Mouse (Mus musculus) layer of hippocampus, adult 11-12 months (tissue): ENCODE data around the gene Sall2.
"Not testable (repeated sequence)": the region's sequence is repeated elsewhere in the genome, so short reads cannot be mapped to it uniquely, and the experiment has no call there.

ENCODE experiments used
- DNase-seq: peaks from one replicate; pipeline ENCODE4 v3.0.0; 2022; ENCODE audit warnings: low spot score

Sall2 gene

DNA sequence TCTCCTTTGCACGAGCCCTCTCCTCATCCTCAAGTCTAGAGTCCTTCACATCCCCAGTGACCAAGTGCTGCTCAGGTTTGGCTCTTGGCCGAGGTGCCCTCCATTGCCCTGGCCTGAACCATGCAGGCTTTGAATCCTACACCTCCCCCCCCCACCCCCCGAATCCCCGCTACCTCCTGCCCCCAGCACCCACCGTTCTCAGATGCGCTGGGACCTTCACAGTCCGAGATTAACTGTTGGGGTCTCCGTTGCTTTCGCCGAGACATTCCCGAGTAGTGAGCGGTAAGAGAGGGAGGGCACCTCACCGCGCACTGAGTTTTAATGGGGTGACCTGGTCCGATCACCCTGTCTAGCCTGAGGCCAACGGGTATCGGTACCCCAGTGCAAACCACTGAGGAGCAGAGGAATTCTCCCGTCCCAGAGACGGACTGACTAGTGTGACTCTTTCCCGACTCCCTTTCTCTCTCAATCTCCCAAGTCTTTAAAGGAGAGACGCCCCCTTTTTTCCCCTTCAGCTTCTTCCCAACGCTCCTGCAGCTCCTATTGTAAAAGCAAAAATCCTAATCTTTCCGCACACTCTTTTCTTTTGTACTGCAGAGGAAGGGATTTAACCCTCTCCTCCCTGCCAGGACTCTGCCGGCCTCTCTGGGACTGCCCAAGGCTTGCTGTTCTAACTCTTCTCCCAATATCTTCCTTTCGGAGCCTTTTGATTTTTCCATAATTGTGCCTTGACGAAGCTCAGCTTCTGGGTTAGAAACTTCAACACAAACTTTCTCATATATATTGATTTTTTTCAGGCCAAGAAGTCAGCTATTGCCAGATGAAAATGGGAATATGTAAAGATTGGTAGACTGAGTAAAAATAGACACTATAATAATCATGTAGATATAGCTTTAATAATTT lies at the start of gene Sall2:
Gene Sall2, minus strand, starts transcription at position 853 of the 903 bp plus-strand sequence.
- no peak for DNase-seq

DNA sequence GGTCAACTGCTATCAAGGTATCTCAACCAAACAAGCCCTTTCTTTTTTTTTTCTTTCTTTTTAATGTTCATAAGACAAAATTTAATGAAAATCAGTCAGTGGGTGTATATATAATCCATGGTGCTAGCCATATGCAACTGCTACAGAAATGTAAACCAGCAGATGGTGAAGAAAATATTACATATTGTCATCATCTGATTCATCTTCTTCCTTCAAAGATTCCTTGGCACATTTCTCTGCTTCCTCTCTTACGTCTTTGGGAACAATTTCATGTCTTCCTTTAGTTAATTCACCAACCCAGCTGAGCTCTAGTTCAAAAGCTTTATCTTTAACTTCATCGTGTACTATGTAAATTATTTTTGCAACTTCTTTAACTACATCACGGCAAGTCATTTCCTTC lies 40.2 kb upstream of the Sall2 start:
- no peak for DNase-seq

DNA sequence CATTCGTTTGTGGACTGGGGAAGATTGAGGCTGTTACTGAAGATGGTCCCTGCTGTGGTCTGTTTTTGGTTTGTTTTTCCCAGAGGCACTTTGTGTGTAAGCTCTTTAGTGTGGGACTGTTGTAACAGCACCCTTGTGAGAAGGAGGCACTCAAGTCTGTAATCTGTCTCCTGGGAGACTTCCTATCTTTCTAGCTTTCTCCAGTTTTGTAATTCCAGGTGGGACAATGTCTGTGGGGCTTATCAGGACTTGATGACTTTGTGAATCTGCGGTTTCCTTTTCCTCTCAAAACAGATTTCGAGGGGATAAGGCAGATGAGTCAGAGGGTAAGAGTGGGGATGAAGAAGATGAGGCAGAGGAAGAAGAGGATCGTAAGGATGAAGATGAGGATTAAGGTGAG lies 27.7 kb upstream of the Sall2 start, which contains the start of gene Olfr1513:
Gene Olfr1513, minus strand, starts transcription at position 101 of the 400 bp plus-strand sequence.
- no peak for DNase-seq

DNA sequence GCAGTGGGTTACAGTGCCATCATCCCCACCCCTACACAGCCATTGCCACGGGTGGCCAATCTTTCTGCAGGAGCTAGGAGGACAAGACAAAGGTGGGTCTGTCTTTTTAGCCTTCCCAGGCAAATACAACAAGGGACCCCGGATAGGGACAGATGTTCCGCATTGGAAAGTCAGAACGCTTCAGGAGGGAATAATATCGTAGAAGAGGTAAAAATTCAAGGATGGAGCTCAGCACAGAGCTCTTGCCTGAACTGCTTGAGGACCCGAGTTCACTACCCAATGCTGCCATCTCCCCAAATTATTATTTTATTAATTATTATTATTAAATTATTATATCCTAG lies 10.9 kb upstream of the Sall2 start:
- DNase-seq = no peak

DNA sequence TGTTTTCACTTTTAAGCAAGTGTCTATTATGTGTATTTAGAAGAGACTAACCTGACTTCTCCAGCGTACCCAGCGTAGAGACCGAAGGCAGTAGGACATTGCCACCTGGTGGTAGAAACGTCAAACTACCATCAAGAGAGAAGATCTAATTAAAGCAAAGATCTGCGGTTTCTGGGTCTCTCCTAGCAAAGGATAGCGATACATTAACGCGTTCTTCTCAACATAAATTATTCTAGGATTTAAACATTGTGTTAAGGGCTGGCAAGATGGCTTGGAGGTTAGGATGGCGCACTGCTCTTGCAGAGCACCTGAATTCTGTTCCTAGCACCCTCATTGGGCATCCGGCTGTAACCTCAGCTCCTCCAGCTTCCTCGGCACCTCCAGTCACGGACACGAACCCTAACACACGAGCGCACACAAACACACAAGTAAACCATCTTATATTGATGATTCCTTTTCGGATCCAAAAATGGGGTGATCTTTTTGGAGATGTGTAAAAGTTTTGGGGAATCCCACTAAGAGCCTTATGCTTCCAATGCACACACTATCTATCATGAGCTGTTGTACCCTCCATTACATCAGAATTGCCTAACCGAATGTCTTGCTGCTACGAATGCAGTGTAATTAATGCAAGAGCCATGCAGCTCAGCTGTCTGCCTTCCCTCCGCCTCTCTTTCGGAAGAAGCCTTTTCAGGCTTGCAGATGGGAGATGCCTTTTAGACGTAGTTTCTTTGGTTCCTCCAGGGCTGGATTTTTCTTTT lies 10.4 kb upstream of the Sall2 start:
- peak; percentile 82 for DNase-seq

DNA sequence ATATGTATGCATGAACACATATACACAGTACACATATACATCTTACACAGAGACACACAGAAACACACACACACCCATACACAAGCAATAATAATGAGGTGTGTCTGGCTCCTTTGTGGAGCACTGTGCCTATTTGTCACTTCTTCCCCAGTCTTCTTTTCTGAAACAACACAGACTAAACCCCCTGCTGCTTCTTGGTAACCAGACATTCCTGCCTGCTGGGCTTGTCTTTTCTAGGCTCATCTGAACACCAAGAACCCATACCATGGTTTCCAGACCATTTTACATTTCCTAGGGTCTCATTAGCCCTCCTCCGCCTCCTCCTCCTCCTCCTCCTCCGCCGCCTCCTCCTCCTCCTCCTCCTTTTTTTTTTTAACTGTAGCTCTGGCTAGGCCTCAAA lies 3.6 kb upstream of the Sall2 start:
- DNase-seq = no peak

DNA sequence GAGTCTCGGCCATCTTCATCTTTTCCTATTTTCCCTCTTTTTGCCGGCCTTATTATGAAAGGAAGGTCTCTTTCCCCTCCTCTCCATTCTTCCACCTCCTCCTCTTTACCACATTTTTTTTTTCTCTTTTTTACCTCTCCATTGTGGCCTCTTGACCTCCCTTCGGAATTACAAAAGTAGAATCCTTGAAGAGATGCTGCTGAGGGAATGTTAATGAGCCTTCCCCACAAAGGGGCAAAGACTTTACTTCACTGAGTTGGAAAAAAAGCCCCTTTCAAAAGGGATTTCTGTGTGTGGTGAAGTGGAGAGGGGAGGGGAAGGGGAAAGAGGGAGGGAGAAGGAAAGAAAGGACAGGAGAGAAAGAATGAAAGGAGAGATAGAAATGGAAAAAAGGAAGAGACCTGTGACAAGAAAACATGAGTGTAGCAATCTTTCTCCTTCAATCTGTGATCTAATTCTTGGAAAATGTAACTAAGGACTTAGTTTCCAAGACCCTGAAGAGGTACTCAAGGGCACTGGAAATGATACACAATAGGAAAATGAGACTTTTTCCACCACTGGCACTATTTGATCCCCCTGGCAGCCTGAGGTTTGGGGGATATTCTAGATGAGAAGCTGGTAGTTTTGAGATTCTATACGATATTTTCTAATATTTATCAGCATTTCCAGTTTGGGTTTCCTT lies 2.6 kb upstream of the Sall2 start:
- DNase-seq = no peak

DNA sequence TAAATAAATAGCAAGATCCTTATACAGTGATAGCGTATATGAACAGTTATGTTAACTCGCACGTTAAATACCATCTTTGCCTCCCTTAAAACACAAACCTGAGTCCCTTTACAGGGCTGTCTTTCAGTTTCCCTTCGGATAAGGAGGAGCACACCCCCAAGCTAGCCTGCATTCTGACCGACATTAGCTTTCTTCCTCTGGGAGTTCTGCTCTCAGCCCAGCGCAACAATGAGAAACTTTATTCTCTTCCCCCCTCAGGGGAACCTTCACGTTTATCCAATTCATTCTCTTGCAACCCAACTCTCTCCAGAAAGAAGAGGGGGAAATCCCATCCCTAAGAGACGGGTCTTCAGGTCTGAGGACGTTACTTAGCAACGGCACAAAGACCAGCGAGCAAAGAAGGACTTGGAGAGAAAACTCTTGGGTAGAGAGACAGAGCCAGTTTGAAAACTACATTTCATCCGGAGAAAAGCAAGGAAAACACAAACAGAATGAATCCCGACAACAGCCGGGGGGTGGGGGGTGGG lies 1.1 kb downstream of the Sall2 start:
- no peak for DNase-seq

DNA sequence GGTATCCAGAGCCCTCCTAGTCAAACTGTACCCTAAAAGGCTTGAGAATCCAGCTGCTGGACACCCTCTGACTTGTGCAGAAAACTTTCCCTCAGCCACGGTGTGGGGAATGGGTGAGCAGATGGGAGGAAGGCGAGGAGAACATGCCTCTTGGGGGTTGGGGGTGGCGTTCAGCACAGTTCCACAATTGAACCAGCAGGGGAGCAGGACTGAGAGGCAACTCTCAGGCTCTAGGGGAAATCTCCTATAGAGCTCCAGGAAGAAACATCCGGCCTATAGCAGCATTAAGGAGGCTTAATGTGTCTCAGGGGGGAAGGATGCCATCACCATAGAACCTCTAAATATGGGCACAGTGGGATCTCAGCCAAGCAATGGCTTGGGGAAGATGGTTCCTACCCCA lies 2.7 kb downstream of the Sall2 start:
- no peak for DNase-seq

DNA sequence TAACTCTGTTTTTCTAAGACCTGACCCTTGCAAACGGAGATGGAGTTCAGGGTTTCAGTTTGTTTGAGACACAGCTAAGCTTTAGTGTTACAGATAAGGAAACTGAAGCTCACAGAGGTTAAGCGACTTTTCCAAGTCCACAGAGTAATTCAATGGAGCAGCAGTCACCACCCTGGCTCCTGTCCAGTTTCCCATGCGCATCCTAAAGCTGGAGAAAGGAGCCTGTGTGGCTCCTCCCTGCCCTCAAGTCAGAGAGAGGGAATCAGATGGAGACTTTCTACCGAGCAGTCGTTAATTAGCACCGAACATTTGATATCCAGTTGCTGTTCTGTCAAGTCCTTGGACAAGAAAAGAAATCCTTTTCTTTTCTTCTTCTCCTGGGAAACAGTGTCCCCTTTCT lies 9.2 kb downstream of the Sall2 start:
- no peak for DNase-seq

DNA sequence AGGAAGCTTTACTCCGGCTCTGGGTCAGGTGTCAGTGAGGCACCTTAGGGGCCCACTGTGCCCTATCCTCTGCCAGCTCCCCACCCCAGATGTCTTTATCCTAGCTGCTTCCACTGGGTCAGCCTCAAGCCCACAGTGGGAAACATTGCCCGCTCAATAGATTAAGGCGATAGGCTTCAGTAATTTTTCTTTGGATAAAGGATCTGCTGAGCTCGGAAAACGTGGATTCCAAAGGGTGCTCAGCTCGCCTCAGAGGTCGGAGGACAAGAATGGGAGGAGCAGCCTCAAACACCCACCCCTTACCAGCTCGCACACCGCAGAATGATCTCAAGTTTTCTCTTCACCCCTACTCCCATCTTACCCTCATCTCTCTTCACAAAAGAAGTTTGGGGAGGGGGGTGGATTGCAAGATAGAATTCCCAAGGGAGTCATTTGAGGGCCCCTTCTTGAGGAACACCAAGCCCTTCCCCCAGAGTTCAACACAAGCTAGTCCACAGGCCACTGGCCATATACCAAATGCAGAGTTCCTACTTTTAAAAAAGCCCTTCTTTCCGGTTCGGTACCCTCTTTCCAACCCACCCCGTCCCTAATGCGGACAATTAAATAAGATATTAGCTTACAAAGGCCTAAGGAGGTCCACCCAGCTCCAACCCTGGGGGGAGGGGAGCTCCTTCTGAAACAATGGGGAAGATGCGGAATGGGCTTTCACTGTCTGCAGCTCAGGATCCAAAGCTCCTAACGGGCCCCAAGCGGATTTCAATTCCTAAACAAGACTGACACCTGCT lies 11.9 kb downstream of the Sall2 start:
- no peak for DNase-seq

DNA sequence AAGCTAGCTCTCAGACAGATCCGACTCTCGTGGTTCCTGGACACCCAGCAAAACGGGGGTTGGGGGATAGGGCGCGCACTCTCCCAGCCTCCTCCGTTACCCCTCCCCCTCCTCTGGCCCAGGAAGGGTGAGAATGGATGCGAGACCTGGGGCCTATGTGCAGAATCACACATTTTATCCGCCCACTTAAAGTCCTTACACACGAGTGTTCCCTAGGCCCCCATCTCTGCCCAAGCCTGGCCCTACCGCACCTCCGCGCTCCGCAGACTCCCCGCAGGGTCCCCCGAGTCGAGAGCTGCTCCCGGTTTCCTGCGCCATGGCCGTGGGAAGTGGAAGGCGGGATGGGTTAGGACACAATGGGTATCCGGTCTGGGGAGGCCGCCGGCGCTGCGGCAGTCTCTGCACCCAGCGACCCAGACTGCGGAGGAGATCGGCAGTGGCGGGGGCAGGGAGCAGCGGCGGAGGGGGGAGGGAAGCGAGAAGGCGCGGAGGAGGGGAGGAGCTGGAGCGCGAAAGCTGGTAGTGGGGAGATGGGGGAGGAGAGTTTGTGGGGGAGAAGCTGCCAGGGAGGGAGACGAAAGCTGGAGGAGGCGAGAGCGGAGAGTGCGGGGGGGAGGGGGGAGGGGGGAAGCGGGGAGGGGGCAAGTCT lies 12.6 kb downstream of the Sall2 start:
- DNase-seq = peak; percentile 69

DNA sequence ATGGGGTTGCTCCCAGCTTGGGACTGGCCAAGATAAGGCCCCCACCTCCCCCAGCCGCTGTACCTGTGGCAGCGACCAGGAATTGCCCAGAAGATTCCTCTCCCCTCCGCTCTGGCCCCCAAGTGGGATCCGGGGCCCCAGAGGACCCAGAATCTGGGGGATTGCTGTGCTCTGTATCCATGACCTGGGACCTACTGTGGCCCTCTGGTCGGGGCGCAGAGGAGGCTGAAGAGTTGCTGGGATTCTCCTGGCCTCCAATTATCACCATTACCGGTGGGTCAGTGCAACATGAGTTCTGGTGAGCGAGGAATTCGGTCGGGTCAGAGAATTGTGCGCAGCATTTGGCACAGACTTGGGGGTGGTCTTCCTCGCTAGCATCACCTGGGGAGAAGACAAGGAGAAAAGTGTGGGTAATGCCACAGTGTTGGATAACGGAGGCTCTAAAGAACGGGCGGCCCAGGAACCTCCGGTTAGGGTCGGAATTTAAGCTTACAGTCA lies 13.2 kb downstream of the Sall2 start:
- DNase-seq = peak; percentile 26

DNA sequence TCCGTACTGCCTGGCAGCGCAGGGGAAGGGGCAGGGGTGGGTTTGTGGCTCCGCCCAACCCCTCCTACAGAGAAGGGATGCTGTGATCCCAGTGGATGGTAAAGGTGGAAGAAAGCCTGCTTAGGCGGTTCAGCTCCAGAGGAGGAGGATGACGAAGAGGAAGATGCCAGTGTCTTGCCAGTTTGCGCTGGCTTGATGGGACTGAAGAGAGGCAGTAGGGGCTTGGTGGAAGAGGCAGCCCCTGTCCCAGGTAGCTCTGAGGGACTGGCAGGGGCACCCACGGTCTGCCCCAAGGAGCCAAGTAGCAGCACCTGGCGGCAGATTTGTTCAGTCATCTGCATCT lies 13.8 kb downstream of the Sall2 start:
- DNase-seq = no peak

DNA sequence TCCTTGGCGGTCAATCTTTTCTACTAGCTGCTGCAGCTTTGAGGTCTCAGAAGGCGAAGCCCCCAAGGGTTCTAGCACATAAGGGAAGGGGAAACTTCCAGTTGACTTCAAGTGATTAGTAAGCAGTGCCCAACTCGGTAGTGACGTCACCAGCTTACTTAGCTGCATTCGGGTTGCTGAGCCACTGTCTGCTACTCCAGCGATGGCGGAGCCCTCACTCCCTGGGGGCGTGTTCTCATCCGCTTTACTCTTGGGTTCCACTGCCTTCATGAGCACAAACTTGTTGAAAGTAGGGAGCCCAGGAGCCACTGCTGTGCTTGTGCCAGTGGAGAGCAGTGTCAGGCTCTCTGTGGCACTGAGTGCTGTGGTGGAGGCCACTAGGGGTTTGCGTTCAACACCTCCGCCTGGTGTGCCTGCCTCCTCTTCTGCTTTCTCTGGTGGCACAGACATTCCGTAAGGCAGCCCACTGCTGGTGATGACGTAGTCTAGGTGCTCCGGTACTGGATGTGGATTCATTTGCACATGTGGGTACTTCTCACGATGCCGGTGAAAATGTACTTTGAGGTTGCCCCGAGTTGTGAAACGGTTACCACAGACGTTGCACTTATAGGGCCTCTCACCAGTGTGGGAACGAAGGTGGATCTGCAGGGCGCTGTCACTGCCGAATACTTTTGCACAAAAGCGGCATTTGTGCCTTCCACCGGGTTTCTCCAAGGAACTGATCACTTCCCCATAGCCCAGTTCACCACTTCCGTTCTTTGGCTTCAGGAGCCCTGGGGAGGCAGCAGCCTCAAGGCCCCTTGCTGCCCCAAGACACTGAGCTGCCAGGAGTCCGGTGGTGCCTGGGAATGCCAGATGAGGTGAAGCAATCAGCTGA lies 14.4 kb downstream of the Sall2 start:
- no peak for DNase-seq

DNA sequence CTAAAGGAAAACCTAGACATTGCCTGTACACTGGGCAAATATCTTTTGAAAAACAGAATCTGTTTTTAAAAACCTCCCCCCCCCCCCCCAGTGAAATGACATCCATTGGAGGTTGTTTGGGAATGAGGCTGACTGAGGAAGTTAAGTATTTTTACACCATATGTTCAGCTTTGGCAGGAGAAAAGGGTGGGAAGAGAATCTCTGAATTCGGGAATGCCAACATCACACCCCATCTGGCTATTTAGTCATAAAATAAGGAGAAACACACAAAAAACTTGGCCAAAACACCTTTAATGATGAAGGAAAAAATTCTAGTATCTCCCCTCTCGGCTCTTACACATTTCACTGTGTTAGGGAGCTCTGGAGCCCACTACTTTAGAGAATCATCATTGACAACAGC lies 17.7 kb downstream of the Sall2 start:
- no peak for DNase-seq

DNA sequence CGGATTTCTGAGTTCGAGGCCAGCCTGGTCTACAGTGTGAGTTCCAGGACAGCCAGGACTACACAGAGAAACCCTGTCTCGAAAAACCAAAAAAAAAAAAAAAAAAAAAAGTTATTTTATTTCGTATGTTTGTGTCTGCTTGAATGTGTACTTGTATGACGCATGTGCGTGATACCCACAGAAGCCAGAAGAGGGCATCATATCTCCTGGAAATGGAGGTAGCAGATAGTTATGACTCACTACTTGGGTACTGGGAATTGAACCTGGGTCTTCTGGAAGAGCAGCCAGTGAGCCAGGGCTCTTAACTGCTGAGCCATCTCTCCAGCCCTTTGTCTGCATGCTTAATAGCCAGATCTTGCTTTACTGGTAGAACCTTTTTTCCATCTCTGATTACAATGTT lies 18.2 kb downstream of the Sall2 start:
- not testable (repeated sequence) for DNase-seq

DNA sequence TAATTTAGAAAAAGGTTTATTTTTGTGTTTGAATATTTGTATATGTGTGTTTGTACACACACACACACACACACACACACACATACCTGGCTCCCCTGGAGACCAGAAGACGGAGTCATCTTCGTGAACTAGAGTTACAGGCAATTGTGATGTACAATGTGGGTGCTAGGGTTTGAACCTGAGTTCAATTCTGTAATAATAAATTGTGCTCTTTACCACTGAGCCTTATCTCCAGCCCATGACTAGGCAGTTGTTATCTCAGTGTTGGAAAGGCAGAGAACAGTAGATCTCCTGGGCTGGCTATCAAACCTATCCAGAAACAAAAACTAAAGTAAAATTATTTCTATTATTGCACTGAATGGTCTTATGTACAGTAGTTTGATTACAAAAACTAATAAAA lies 22.5 kb downstream of the Sall2 start:
- DNase-seq = no peak

DNA sequence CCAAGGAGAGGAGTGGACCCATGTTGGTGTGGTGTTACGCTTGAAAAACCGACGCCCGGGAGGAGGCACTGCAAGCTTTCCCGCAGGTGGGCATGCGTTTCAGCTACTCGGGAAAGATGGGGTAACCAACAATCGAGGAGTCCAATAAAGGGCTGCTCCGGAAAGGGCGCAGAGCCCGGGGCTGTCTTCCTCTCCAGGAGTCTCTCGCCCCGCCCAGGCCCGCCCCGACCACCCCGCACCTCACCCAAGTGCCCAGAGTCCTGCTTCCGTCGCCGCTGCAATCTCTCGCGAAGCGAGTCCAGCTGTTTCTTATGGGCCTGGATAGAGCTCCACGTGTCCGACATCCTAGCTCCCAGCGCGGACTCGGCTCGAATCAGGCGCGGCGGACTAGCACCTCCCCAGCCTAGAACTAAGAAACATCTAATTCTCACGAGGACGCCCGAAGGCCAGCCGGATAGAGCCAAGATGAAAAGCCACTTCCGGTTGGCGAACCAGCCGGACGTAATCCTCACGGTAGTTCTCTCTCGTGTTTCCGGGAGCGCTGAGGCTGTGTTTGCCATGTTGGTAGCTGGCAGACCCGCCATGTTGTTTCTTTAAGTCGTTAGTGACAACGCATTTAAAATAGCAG lies 23.8 kb downstream of the Sall2 start, which contains the start of gene Mettl3:
Gene Mettl3, minus strand, starts transcription at position 485 of the 628 bp plus-strand sequence.
- DNase-seq = peak; percentile 94
